Mouse (Mus musculus) ovary, postnatal 10 days (tissue): Measurements from ENCODE around the gene Atxn7.

Experiments used
- DNase-seq: peaks from one replicate; pipeline ENCODE4 v3.0.0; 2022; ENCODE audit warnings: low spot score

The Atxn7 gene

GRCm38 (mm10) chr14:14120230-14121096 is 159.2 kb downstream of the Atxn7 start, which contains the start of gene Psmd6:
TSS of gene Psmd6 (minus strand) at chr14:14120984.
- peak; percentile 83 for DNase-seq
